In the genomic region with DNA sequence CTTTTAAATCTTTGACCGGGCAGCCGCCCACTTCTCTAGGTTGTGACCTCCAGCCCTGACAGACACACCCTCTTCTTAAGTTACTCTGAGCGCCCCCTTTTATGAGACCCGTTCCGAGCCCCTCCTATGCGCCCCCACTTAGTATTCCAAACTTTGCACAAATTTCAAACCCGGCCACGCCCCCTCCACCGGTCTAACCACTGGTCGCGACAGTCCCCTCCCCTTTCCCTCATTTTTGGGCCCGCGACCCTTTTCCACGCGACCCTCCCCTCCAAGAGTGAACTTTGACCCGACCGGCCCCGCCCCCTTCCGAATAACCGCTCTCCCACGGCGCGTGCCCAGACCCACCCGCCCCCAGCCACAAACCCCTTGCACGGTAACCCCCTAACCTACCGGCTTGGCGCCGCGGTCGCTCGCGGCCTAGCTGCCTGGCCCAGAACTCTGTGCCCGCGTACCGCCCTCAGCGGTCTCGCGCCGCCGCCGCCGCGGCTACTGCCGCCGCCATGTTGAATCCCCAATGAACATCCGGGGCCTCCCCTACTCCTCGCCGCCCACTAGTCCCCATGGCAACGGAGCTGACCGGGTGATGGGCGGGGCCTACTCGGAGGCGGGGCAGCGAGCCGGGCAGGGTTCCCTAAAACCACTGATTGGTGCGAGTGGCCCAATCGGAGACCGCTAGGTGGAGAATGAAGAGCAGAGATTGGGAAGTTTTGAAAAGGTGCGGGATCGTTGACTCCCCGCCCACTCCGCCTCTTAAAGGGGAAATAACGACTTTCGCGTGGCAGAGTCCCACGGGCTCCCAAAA, we compare ENCODE assay signal across 8 mouse cellular contexts. TPM values are rescaled to one million over a fixed set of nuclear protein-coding genes. Genes with fewer than 3 reads are reported as not detected.
DNase-seq lines count a peak whose midpoint lies in the region; ATAC-seq and TF ChIP-seq lines count a peak whose summit lies in the region.

A gene (minus strand): TSS at position 503 of the 805 bp plus-strand sequence.
A gene (minus strand): TSS at position 544 of the 805 bp plus-strand sequence.

- H3K9me3 ChIP-seq in embryonic facial prominence, embryonic 13.5 days = no peaks in the 10 kb centered on the region
- H3K9me3 ChIP-seq in limb, embryonic 13.5 days = no peaks in the 10 kb centered on the region
- H3K9me3 ChIP-seq in midbrain, embryonic 16.5 days (replicated peaks; ENCODE audit: control insufficient read depth, low read length, poor library complexity, severe bottlenecking) = no peaks in the 10 kb centered on the region

- WGBS in embryonic facial prominence, embryonic 13.5 days = under 1% methylated on average over 66 of the region's 66 CpGs
- WGBS in heart, adult 2 months = under 1% methylated on average over 66 of the region's 66 CpGs
- under 1% methylated on average over 66 of the region's 66 CpGs for WGBS in limb, embryonic 13.5 days
- under 1% methylated on average over 65 of the region's 66 CpGs for WGBS in midbrain, embryonic 16.5 days

- peak; percentile 96 for DNase-seq in 3134 (ENCODE audit: extremely low read depth, insufficient read length, low spot score)
- DNase-seq in adrenal gland, postnatal 36 days = peak; percentile 100
- peak; percentile 100 for DNase-seq in heart, adult 2 months
- peak; percentile 99 for DNase-seq in kidney, adult 8-10 months
- peak; percentile 99 to 100 for DNase-seq in spleen, postnatal 10 days (ENCODE audit: low spot score in 2 of 2)

- peak within 1 kb of the TSS; percentile 61 for H3K4me3 ChIP-seq in embryonic facial prominence, embryonic 13.5 days
- peak within 1 kb of the TSS; percentile 67 for H3K4me3 ChIP-seq in heart, adult 2 months
- peak within 1 kb of the TSS; percentile 62 for H3K4me3 ChIP-seq in limb, embryonic 13.5 days
- peak within 1 kb of the TSS; percentile 68 for H3K4me3 ChIP-seq in midbrain, embryonic 16.5 days (ENCODE audit: low read depth, low read length)

- intact Hi-C loops in heart, adult 2 months (cut with DNase I) = loop anchor here (5.0 kb wide), 1 partner anchor 226 kb away; a partner anchor contains a TSS

- H3K9ac ChIP-seq in embryonic facial prominence, embryonic 13.5 days = peak within 1 kb of the TSS; percentile 77
- peak within 1 kb of the TSS; percentile 73 for H3K9ac ChIP-seq in heart, adult 2 months (ENCODE audit: low read depth, low read length)
- H3K9ac ChIP-seq in limb, embryonic 13.5 days = peak within 1 kb of the TSS; percentile 72
- peak within 1 kb of the TSS; percentile 77 for H3K9ac ChIP-seq in midbrain, embryonic 16.5 days (ENCODE audit: low read depth, low read length)

- TF ChIP-seq CTCF in heart, adult 2 months (IDR thresholded peaks at IDR 0.05) = peak; percentile 64

- H3K27ac ChIP-seq in embryonic facial prominence, embryonic 13.5 days = peak within 1 kb of the TSS; percentile 91
- H3K27ac ChIP-seq in heart, adult 2 months = peak within 1 kb of the TSS; percentile 15
- H3K27ac ChIP-seq in limb, embryonic 13.5 days = peak within 1 kb of the TSS; percentile 89
- H3K27ac ChIP-seq in midbrain, embryonic 16.5 days (ENCODE audit: low read length) = peak within 1 kb of the TSS; percentile 85

- H3K27me3 ChIP-seq in embryonic facial prominence, embryonic 13.5 days = no peaks in the 10 kb centered on the region
- H3K27me3 ChIP-seq in heart, adult 2 months (ENCODE audit: control insufficient read depth, insufficient read depth, low read length) = no peaks in the 10 kb centered on the region
- no peaks in the 10 kb centered on the region for H3K27me3 ChIP-seq in limb, embryonic 13.5 days
- H3K27me3 ChIP-seq in midbrain, embryonic 16.5 days (ENCODE audit: control insufficient read depth, insufficient read depth, low read depth, low read length) = no peaks in the 10 kb centered on the region

- H3K4me2 ChIP-seq in embryonic facial prominence, embryonic 13.5 days = peak within 1 kb of the TSS; percentile 81
- H3K4me2 ChIP-seq in limb, embryonic 13.5 days (replicated peaks) = peak within 1 kb of the TSS; percentile 88
- H3K4me2 ChIP-seq in midbrain, embryonic 16.5 days (ENCODE audit: low read length) = peak within 1 kb of the TSS; percentile 64

- no peaks in the 10 kb centered on the region for H3K79me2 ChIP-seq in heart, adult 2 months (replicated peaks; ENCODE audit: control insufficient read depth, insufficient read depth, low read length)

- ATAC-seq in embryonic facial prominence, embryonic 13.5 days (ENCODE audit: insufficient number of reproducible peaks, insufficient read depth, low FRiP score, low TSS enrichment, low read depth) = peak; percentile 91
- peak; percentile 96 for ATAC-seq in limb, embryonic 13.5 days (ENCODE audit: low FRiP score, low read depth)
- ATAC-seq in midbrain, embryonic 16.5 days = peak; percentile 94

- no peak for TF ChIP-seq EP300 in heart, adult 2 months (IDR thresholded peaks at IDR 0.05; ENCODE audit: insufficient read depth, low read depth, low read length)

- H3K4me1 ChIP-seq in embryonic facial prominence, embryonic 13.5 days = peaks cover 47% of the 10 kb centered on the region
- peaks cover 12% of the 10 kb centered on the region for H3K4me1 ChIP-seq in heart, adult 2 months (ENCODE audit: control insufficient read depth, insufficient read depth, low read length)
- peaks cover 58% of the 10 kb centered on the region for H3K4me1 ChIP-seq in limb, embryonic 13.5 days
- peaks cover 20% of the 10 kb centered on the region for H3K4me1 ChIP-seq in midbrain, embryonic 16.5 days (ENCODE audit: control insufficient read depth, insufficient read depth, low read length)

- TF ChIP-seq POLR2A in heart, adult 2 months (IDR thresholded peaks at IDR 0.05; ENCODE audit: insufficient read depth, low read depth, low read length) = 0 out of 2 replicates have a peak, but pooled peaks have one; percentile 24

- H3K36me3 ChIP-seq in embryonic facial prominence, embryonic 13.5 days = peaks cover 6% of the 10 kb centered on the region; the same call in 1 of the 2 replicates
- H3K36me3 ChIP-seq in heart, adult 2 months (ENCODE audit: control insufficient read depth, insufficient read depth, low read length) = no peaks in the 10 kb centered on the region
- peaks cover 6% of the 10 kb centered on the region; the same call in 1 of the 2 replicates for H3K36me3 ChIP-seq in limb, embryonic 13.5 days
- H3K36me3 ChIP-seq in midbrain, embryonic 16.5 days (ENCODE audit: control insufficient read depth, insufficient read depth, low read length) = no peaks in the 10 kb centered on the region

RNA-seq across cellular contexts. Expression of the first gene that starts in this region (rescaled TPM):
- 10 to 100 TPM; 62.5 to 69.8 TPM for total RNA-seq in adrenal gland, postnatal 36 days (2021)
- 32.8 and 33.3 TPM in 2 replicates for polyA plus RNA-seq in embryonic facial prominence, embryonic 13.5 days (2015; fragmentation: Nextera tagmentation; extraction: Ambion mirVana)
- 10 to 100 TPM; 21.9 to 22.4 TPM for total RNA-seq in heart, adult 2 months (2021)
- 38.8 and 46.1 TPM in 2 replicates for polyA plus RNA-seq in heart, adult 2 months (2012; rRNA removed)
- 26.7 and 31.7 TPM in 2 replicates for polyA plus RNA-seq in limb, embryonic 13.5 days (2015; fragmentation: Nextera tagmentation; extraction: Ambion mirVana)
- polyA plus RNA-seq in midbrain, embryonic 16.5 days (2015; fragmentation: Nextera tagmentation; extraction: Ambion mirVana) = 20.2 and 20.4 TPM in 2 replicates

RNA-seq across cellular contexts. Expression of the second gene that starts in this region (rescaled TPM):
- 10 to 100 TPM; 28.0 to 30.0 TPM for total RNA-seq in adrenal gland, postnatal 36 days (2021)
- 35.8 and 36.0 TPM in 2 replicates for polyA plus RNA-seq in embryonic facial prominence, embryonic 13.5 days (2015; fragmentation: Nextera tagmentation; extraction: Ambion mirVana)
- 1 to 10 TPM; 8.8 to 9.4 TPM for total RNA-seq in heart, adult 2 months (2021)
- polyA plus RNA-seq in heart, adult 2 months (2012; rRNA removed) = 6.4 and 7.6 TPM in 2 replicates
- polyA plus RNA-seq in limb, embryonic 13.5 days (2015; fragmentation: Nextera tagmentation; extraction: Ambion mirVana) = 33.2 and 33.4 TPM in 2 replicates
- 18.1 and 19.1 TPM in 2 replicates for polyA plus RNA-seq in midbrain, embryonic 16.5 days (2015; fragmentation: Nextera tagmentation; extraction: Ambion mirVana)

Comparison
In these comparisons a context has a peak if more than half of its experiments do, and no peak if none do; other contexts are left out.
1. Peak in every context shown above with its lines: DNase-seq, ATAC-seq, H3K4me3 ChIP-seq and H3K27ac ChIP-seq.
2. H3K27ac ChIP-seq: peak in every context shown above with its lines; median percentile 91 in embryonic facial prominence, embryonic 13.5 days; 89 in limb, embryonic 13.5 days; 85 in midbrain, embryonic 16.5 days; 15 in heart, adult 2 months.